ENCODE assay signal across 24 mouse cellular contexts in genomic region chr13:42412652-42413282, GRCm38 (mm10).
DNase-seq lines count a peak whose midpoint lies in the region; ATAC-seq and TF ChIP-seq lines count a peak whose summit lies in the region.
"Had no signal": no experiment of that assay in that cellular context is flagged by ENCODE, and none has a peak within 500 bp of the region (broad histone marks: within the 10 kb centered on the region; RNA-seq: fewer than 3 reads in every experiment).

No protein-coding gene starts in this region.

- no peak overlapping the region for H3K9ac ChIP-seq in hindbrain, embryonic 11.5 days (ENCODE audit: low read depth, low read length)
- no peak overlapping the region for H3K9ac ChIP-seq in hindbrain, postnatal 0 days (replicated peaks; ENCODE audit: low read length)
- H3K9ac ChIP-seq in ES-Bruce4 (ENCODE audit: low read depth, poor library complexity, severe bottlenecking) = no peak overlapping the region
- H3K9ac ChIP-seq: forebrain, embryonic 13.5 days; heart, embryonic 15.5 days; midbrain, embryonic 12.5 days; neural tube, embryonic 12.5 days had no signal

- no peaks in the 10 kb centered on the region for H3K9me3 ChIP-seq in hindbrain, embryonic 11.5 days (ENCODE audit: control insufficient read depth, low read length)
- no peaks in the 10 kb centered on the region for H3K9me3 ChIP-seq in hindbrain, postnatal 0 days (ENCODE audit: low read length)
- H3K9me3 ChIP-seq in ES-Bruce4 (replicated peaks; ENCODE audit: control insufficient read depth, insufficient read depth, low read length, poor library complexity, severe bottlenecking) = no peaks in the 10 kb centered on the region
- H3K9me3 ChIP-seq: forebrain, embryonic 13.5 days; heart, embryonic 15.5 days; midbrain, embryonic 12.5 days; neural tube, embryonic 12.5 days had no signal

- no peak for TF ChIP-seq CTCF in hindbrain, postnatal 0 days (IDR thresholded peaks at IDR 0.05; ENCODE audit: low read depth)
- no peak for TF ChIP-seq CTCF in ES-Bruce4 (IDR thresholded peaks at IDR 0.05; ENCODE audit: low read depth, low read length)

- peak; percentile 3 for DNase-seq in hindbrain, embryonic 11.5 days (ENCODE audit: low spot score)
- DNase-seq in hindbrain, postnatal 0 days (ENCODE audit: low spot score) = no peak
- peak; percentile 25 for DNase-seq in Muller cell, postnatal 12 days (ENCODE audit: inconsistent ontology term)
- peak; percentile 15 for DNase-seq in mesoderm, embryonic 11.5 days (ENCODE audit: low read depth, low spot score)
- DNase-seq in adrenal gland, adult (ENCODE audit: inconsistent age in 2 of 2, low spot score in 1 of 2) = no peak
- DNase-seq in right cerebral cortex, postnatal 25 days = no peak
- DNase-seq: adrenal gland, postnatal 36 days; B cell, adult 2 months; cerebellum, adult 18-20 months; cerebellum, postnatal 25 days; gastrocnemius, postnatal 10 days; heart, adult 2 months; heart, postnatal 4 days; kidney, adult 9 months; lung, adult 18-20 months; right cerebral cortex, postnatal 14 days had no signal

- no peak overlapping the region for H3K4me3 ChIP-seq in hindbrain, embryonic 11.5 days (ENCODE audit: low read depth, low read length)
- H3K4me3 ChIP-seq in hindbrain, postnatal 0 days (ENCODE audit: low read length) = no peak overlapping the region
- H3K4me3 ChIP-seq in ES-Bruce4 (ENCODE audit: low read depth, low read length) = no peak overlapping the region
- H3K4me3 ChIP-seq: forebrain, embryonic 13.5 days; heart, adult 2 months; heart, embryonic 15.5 days; midbrain, embryonic 12.5 days; neural tube, embryonic 12.5 days had no signal

- TF ChIP-seq EP300 in ES-Bruce4 (IDR thresholded peaks at IDR 0.05; ENCODE audit: insufficient read depth, low read depth, low read length) = 0 out of 2 replicates have a peak, but pooled peaks have one; percentile 34

- no peak overlapping the region for H3K27ac ChIP-seq in hindbrain, embryonic 11.5 days (ENCODE audit: low read depth, low read length)
- no peak overlapping the region for H3K27ac ChIP-seq in hindbrain, postnatal 0 days
- H3K27ac ChIP-seq in ES-Bruce4 (ENCODE audit: insufficient read depth, low read length) = no peak overlapping the region
- H3K27ac ChIP-seq: forebrain, embryonic 13.5 days; heart, adult 2 months; heart, embryonic 15.5 days; macrophage; midbrain, embryonic 12.5 days; neural tube, embryonic 12.5 days had no signal

- H3K4me2 ChIP-seq in hindbrain, embryonic 11.5 days (replicated peaks; ENCODE audit: low read depth, low read length) = no peak overlapping the region
- H3K4me2 ChIP-seq in hindbrain, postnatal 0 days (ENCODE audit: low read depth, low read length) = no peak overlapping the region
- H3K4me2 ChIP-seq: forebrain, embryonic 13.5 days; heart, embryonic 15.5 days; liver, embryonic 11.5 days; midbrain, embryonic 12.5 days; neural tube, embryonic 12.5 days had no signal

- H3K4me1 ChIP-seq in hindbrain, embryonic 11.5 days (replicated peaks; ENCODE audit: control insufficient read depth, insufficient read depth, low read length) = no peaks in the 10 kb centered on the region
- H3K4me1 ChIP-seq in hindbrain, postnatal 0 days (ENCODE audit: insufficient read depth, low read length) = no peaks in the 10 kb centered on the region
- no peaks in the 10 kb centered on the region for H3K4me1 ChIP-seq in ES-Bruce4 (ENCODE audit: control insufficient read depth, insufficient read depth, low read length)
- H3K4me1 ChIP-seq: heart, embryonic 15.5 days; midbrain, embryonic 12.5 days; neural tube, embryonic 12.5 days had no signal

- no peaks in the 10 kb centered on the region for H3K36me3 ChIP-seq in hindbrain, embryonic 11.5 days (ENCODE audit: control insufficient read depth, insufficient read depth, low read length)
- H3K36me3 ChIP-seq in hindbrain, postnatal 0 days (ENCODE audit: insufficient read depth, low read length) = no peaks in the 10 kb centered on the region
- no peaks in the 10 kb centered on the region for H3K36me3 ChIP-seq in ES-Bruce4 (ENCODE audit: control insufficient read depth, insufficient read depth, low read length, poor library complexity, severe bottlenecking)
- H3K36me3 ChIP-seq: heart, embryonic 15.5 days; midbrain, embryonic 12.5 days; neural tube, embryonic 12.5 days had no signal

- ATAC-seq in hindbrain, embryonic 11.5 days (ENCODE audit: low FRiP score) = no peak
- no peak for ATAC-seq in hindbrain, postnatal 0 days
- ATAC-seq: forebrain, embryonic 13.5 days; Patski had no signal

- 78% methylated on average over 1 of the region's 1 CpGs for WGBS in hindbrain, embryonic 11.5 days
- WGBS in hindbrain, postnatal 0 days = 81% methylated on average over 1 of the region's 1 CpGs

- no peak for TF ChIP-seq POLR2A in ES-Bruce4 (IDR thresholded peaks at IDR 0.05; ENCODE audit: insufficient read depth, low read length)

- no peaks in the 10 kb centered on the region for H3K27me3 ChIP-seq in hindbrain, embryonic 11.5 days (ENCODE audit: control insufficient read depth, insufficient read depth, low read length)
- H3K27me3 ChIP-seq in hindbrain, postnatal 0 days (ENCODE audit: insufficient read depth, low read length) = no peaks in the 10 kb centered on the region
- no peaks in the 10 kb centered on the region for H3K27me3 ChIP-seq in ES-Bruce4 (ENCODE audit: control insufficient read depth, insufficient read depth, low read length, poor library complexity, severe bottlenecking)
- H3K27me3 ChIP-seq: forebrain, embryonic 13.5 days; heart, embryonic 15.5 days; midbrain, embryonic 12.5 days; neural tube, embryonic 12.5 days; Patski had no signal

Comparison
In these comparisons a context has a peak if more than half of its experiments do, and no peak if none do; other contexts are left out.
1. DNase-seq: peak in hindbrain, embryonic 11.5 days (single experiment), Muller cell, postnatal 12 days (single experiment) and mesoderm, embryonic 11.5 days (single experiment); none in hindbrain, postnatal 0 days (single experiment), adrenal gland, adult (0 of 2) and right cerebral cortex, postnatal 25 days (single experiment).